Mouse (Mus musculus) adipose tissue, adult 10 weeks (tissue): ENCODE measurements around the gene Gm2016. TPM values are rescaled to one million over a fixed set of nuclear protein-coding genes. Genes with fewer than 3 reads are reported as not detected.

ENCODE experiments used
- polyA plus RNA-seq: library from polyadenylated mRNA; stranded (reverse); fragments of 350-450 nt; fragmentation: Illumina TruSeq; extraction: RNeasy Lipid Tissue Mini Kit (QIAGEN cat#74804); gene quantifications from one replicate; pipeline ENCODE4 v1.2.3, GENCODE M21; 2014; ENCODE audit warnings: low read depth, low replicate concordance

Gene Gm2016
- polyA plus RNA-seq = not detected

DNA sequence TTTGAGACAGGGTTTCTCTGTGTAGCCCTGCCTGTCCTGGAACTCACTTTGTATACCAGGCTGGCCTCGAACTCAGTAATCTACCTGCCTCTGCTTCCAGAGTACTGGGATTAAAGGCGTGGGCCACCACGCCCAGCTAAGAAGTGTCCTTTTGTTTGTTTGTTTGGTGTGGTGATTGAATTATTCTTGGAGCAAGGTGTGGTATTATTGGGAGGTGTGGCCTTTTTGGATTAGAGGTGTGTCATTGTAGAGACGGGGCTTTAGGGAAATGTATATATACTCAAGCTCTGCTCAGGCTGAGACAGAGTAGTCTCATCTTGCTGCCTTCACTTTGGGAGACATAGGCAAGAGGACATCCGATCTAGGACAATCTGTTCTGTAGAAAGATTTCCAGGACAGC lies at the start of gene Gm2016:
Gene Gm2016 (plus strand): TSS at position 301 of the 400 bp plus-strand sequence.

DNA sequence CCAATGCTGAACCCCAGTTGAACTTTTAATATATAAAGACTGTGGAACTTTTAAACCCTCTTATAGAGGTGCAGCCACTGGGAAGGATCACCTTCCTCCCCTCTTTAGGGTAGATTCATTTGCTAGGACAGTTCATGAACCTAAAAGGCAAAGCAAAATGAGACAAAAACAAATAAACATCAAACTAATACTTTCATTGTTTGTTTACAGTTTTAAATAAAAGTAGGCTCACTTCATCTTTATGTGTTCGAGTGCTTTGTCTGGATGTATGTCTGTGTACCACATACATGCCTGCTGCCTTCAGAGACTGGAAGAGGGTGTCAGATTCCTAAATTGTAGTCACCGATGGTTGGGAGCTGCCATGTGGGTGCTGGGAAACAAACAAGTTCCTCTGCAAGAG lies 31.6 kb upstream of the Gm2016 start, which contains the start of gene Gm2001:
Gene Gm2001 (minus strand): TSS at position 101 of the 400 bp plus-strand sequence.

DNA sequence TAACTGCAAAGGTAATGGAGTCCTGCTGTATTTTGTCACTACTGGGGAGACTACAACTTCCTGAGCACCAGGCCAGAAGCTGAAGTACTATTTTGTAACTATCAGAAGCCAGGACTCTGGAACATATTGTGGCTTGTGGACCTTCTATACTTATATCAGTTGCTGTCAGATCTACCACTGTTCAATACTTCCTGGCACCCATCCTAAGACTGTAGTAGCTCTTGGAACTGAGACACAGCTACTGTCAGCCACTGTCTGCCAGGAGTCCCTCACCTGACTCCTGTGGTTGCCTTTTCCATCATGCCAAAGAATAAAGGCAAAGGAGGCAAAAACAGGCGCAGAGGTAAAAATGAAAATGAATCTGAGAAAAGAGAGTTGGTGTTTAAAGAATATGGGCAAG lies 21.2 kb downstream of the Gm2016 start, which contains the start of gene Gm2022:
Gene Gm2022 (plus strand): TSS at position 301 of the 400 bp plus-strand sequence.

DNA sequence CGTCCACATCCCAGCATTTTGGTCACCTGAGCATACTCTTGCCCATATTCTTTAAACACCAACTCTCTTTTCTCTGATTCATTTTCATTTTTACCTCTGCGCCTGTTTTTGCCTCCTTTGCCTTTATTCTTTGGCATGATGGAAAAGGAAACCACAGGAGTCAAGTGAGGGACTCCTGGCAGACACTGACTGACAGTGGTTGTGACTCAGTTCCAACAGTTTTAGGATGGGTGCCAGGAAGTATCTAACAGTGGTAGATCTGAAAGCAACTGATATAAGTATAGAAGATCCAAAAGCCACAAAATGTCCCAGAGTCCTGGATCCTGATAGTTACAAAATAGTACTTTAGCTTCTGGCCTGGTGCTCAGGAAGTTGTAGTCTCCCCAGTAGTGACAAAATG lies 45.8 kb downstream of the Gm2016 start, which contains the start of gene Gm2035:
Gene Gm2035 (minus strand): TSS at position 137 of the 400 bp plus-strand sequence.

Other genes with a start within 250 kb of the Gm2016 start
- gene Gm16381, start 229.5 kb upstream of the Gm2016 start, polyA plus RNA-seq = not detected
- not detected for gene Gm21319, start 98.3 kb upstream of the Gm2016 start, polyA plus RNA-seq
- not detected for gene Gm21936, start 78.6 kb upstream of the Gm2016 start, polyA plus RNA-seq
- not detected for gene BB287469, start 57.5 kb upstream of the Gm2016 start, polyA plus RNA-seq
- not detected for gene Gm2001, start 31.7 kb upstream of the Gm2016 start, polyA plus RNA-seq
- gene Gm2022, start 21.3 kb downstream of the Gm2016 start, polyA plus RNA-seq = not detected
- gene Gm2035, start 45.8 kb downstream of the Gm2016 start, polyA plus RNA-seq = not detected
- gene Gm2042, start 80.0 kb downstream of the Gm2016 start, polyA plus RNA-seq = not detected
- not detected for gene Gm2075, start 137.8 kb downstream of the Gm2016 start, polyA plus RNA-seq
- gene Gm6803, start 144.7 kb downstream of the Gm2016 start, polyA plus RNA-seq = not detected
- not detected for gene Gm2056, start 152.9 kb downstream of the Gm2016 start, polyA plus RNA-seq
- gene Gm16368, start 209.6 kb downstream of the Gm2016 start, polyA plus RNA-seq = not detected